Mouse (Mus musculus) lung, postnatal 0 days (tissue): ENCODE results near the gene Ngb.

Source experiments
- CTCF ChIP-seq: IDR thresholded peaks from 2 replicates; pipeline ENCODE4 v1.5.1; 2016; ENCODE audit warnings: antibody characterized with exemption, mild to moderate bottlenecking
- EP300 ChIP-seq: IDR thresholded peaks from 2 replicates; pipeline ENCODE4 v1.6.1; 2016; ENCODE audit warnings: antibody characterized with exemption, mild to moderate bottlenecking, control low read depth

- TF ChIP-seq CTCF (no peak), EP300 (no peak)
These were observed 36.0 kb upstream of the Ngb start for GRCm38 (mm10) chr12:87138342-87138701.
